Mouse (Mus musculus): Measurements from ENCODE around the gene Card10.
"Not testable (repeated sequence)": the region's sequence is repeated elsewhere in the genome, so short reads cannot be mapped to it uniquely, and the experiment has no call there.

Card10 gene

DNA sequence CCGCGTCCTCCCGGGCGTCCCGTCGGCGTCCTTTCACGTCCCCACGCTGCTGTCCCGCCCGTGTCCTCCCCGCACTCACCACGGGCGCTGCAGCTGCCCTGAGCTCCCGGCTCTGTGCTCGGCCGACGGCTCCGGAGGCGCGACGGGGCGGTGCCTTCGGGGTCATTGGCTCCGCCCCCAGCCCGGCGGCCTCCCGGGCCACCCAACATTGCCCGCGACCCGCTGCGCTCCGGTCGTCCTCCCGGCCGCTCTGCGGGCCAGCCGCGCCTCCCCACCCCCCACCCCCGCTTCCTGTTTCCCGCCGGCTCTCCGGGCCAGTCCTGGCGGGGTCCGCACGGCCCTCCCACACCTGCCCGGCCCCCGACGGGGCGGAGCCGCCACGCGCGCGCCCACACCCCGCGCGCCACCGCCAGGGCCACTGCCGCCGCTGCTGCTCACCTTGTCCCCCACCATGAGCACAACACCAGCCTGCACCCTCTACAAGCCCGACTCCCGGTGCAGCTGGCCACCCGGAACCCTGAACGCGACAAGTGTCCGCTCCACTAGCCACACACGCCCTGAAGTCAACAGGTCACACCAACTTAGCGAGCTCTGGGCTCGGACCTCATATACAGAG lies at the start of gene Card10:
Gene Card10, minus strand, starts transcription at position 267 of the 616 bp plus-strand sequence.
- in situ Hi-C loops (cut with MboI) = no loop called here

- in situ Hi-C loops (cut with MboI) = no loop called here
Observed at GRCm38 (mm10) chr15:78851505-78852153, 48.8 kb upstream of the Card10 start.

DNA sequence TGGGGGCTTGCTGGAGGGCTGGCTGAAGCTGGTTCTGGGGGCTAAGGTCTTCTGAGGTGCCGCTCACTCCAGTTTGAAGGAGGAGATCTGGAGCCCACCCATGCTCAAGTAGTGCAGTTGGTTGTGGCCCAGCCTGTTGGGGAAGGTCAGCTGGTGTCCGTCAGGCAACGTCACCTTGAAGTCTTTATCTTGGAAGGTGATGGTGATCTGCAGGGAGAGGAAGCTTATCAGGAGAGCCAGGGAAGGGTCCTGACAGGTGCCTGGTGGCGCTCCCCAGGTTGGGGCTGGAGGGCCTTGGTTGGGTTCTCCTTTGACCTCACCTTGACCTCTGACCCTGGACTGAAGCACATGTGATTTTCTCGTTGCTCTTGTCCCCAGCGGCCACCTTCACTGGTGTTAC lies 48.1 kb upstream of the Card10 start:
- in situ Hi-C loops (cut with MboI) = no loop called here

- in situ Hi-C loops (cut with MboI) = no loop called here
Observed at GRCm38 (mm10) chr15:78850059-78850824, 47.4 kb upstream of the Card10 start.

DNA sequence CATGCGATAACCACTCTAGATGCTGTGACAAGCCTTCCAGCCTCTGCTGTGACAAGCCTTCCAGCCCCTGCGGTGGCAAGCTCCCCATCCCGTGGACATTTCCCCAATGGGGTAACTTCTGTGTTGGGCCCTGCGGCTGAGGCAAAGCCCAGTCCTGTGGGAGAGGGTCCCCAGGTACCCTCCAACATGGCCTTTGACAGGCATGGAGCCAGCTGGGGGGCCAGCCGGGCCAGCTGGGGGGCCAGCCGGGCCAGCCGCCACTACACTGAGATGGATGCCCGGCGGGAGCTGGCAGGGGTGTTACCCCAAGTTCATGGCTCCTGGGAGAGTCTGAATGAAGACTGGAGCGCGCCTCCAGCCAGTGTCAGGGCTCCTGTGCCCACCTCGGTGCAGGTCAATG lies 46.6 kb upstream of the Card10 start:
- in situ Hi-C loops (cut with MboI) = no loop called here

GRCm38 (mm10) chr15:78848467-78848866 lies 45.6 kb upstream of the Card10 start:
- in situ Hi-C loops (cut with MboI) = no loop called here

DNA sequence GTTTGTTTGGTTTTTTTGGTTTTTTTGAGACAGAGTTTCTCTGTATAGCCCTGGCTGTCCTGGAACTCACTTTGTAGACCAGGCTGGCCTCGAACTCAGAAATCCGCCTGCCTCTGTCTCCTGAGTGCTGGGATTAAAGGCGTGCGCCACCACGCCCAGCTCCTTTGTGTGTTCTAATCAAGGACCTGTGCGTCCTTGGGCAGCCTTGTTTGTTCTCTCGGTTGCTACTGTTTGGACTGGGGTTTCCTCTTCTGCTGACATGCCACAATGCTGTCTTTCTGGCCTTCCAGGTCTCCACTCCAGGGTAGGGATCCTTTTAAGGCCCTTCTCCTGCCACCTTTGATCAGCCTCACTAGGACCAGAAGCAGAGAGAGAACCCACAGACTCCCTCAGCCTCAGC lies 44.0 kb upstream of the Card10 start:
- in situ Hi-C loops (cut with MboI) = not testable (repeated sequence)

GRCm38 (mm10) chr15:78846352-78846751 lies 43.5 kb upstream of the Card10 start:
- in situ Hi-C loops (cut with MboI) = no loop called here

- in situ Hi-C loops (cut with MboI) = no loop called here
Observed at GRCm38 (mm10) chr15:78845867-78846266, 43.0 kb upstream of the Card10 start.

DNA sequence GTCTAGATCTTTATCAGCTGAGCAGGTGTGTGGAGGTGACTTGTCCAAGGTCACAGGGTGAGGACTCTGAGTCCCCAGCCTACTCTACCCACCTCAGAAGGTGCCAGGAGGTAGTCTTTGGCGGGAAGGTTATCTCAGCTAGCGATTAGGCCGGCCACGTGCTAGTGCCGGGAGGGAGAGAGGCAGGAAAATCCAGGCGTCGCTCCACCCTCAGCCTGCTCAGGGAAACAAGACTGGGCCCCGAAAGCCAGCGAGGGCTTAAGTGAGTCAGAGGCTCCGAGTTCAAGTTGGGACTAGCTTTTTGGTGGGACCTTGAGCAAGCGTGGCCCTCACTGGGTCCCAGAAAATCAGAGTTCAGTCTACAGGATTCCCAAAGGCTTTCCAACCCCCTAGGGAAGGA lies 42.5 kb upstream of the Card10 start:
- in situ Hi-C loops (cut with MboI) = no loop called here

GRCm38 (mm10) chr15:78844791-78845190 lies 41.9 kb upstream of the Card10 start:
- in situ Hi-C loops (cut with MboI) = no loop called here

- in situ Hi-C loops (cut with MboI) = no loop called here
Observed at GRCm38 (mm10) chr15:78843581-78844469, 41.0 kb upstream of the Card10 start.

DNA sequence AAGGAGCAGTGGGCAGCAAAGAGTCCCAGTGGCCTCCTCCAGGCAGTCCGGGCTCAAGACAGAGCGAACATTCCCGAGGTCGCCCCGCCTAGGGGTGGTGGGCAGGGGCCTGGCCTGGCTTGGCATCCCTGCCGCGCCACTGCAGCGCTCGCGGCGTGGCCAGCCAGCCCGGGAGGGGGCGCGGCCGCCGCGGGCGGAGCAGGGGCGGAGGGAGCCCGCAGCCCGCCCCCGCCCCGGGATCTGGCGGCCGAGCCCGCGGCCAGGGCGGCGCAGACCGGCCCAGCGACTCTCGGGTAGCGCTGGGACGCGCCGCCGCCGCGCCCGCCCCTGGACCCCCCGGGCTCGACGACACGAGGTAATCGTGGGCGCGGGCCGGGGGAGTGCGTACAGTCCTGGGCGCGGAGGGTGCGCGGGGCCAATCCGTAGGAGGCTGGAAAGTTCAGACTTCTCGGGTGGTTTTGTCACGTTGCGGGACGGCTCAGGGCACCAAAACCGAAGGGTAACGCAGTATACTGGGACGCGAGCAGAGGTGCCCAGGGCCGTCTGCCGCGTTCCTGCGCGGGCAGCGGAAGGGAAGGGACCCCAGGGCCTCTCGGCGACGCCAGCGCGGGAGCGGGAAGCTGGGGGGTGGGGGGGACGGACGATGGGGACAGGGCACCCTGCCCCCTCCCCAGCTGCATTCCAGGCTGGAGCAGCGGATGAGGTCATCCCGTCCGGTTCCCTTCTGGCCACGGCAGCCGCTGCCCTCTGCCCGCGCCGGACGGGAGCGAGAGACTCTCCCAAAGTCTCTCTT lies 39.7 kb upstream of the Card10 start, which contains the start of gene Cdc42ep1:
Gene Cdc42ep1, plus strand, starts transcription at position 254 of the 793 bp plus-strand sequence.
- in situ Hi-C loops (cut with MboI) = no loop called here

GRCm38 (mm10) chr15:78841161-78841790 lies 38.4 kb upstream of the Card10 start:
- in situ Hi-C loops (cut with MboI) = no loop called here

- in situ Hi-C loops (cut with MboI) = no loop called here
Observed at GRCm38 (mm10) chr15:78840751-78841150, 37.9 kb upstream of the Card10 start.

GRCm38 (mm10) chr15:78840241-78840640 lies 37.4 kb upstream of the Card10 start:
- in situ Hi-C loops (cut with MboI) = no loop called here

DNA sequence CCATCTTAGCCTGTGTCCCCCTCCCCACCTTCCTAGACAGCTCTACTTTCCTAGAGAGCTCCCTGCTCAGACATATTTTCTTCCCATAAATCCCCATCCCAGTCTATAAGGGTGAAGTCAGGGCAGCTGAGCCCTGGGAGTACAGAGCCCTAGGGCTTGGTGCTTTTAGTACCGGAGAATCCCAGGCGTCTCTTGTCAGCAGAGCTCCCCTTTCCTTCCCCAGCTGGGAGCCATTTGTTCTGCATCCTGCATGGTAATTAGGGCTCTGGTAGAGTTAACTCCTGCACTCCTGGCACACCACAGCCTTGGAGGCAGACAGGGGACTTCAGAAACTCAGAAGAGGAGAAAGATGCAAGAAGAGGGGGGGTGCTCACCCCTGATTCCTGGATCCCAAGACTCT lies 36.9 kb upstream of the Card10 start:
- in situ Hi-C loops (cut with MboI) = no loop called here

GRCm38 (mm10) chr15:78836086-78836621 lies 33.3 kb upstream of the Card10 start:
- in situ Hi-C loops (cut with MboI) = no loop called here

GRCm38 (mm10) chr15:78835200-78836085 lies 32.6 kb upstream of the Card10 start:
- in situ Hi-C loops (cut with MboI) = no loop called here
